ENCODE assay signal across 34 mouse cellular contexts in genomic region chr7:98495591-98495990, GRCm38 (mm10). TPM values are rescaled to one million over a fixed set of nuclear protein-coding genes. Genes with fewer than 3 reads are reported as not detected.
"Had no signal": no experiment of that assay in that cellular context is flagged by ENCODE, and none has a peak within 500 bp of the region (broad histone marks: within the 10 kb centered on the region; RNA-seq: fewer than 3 reads in every experiment).

No protein-coding gene starts in this region.

- H3K4me1 ChIP-seq: forebrain, embryonic 12.5 days; forebrain, embryonic 13.5 days; forebrain, embryonic 15.5 days had no signal

- H3K4me3 ChIP-seq: embryonic facial prominence, embryonic 10.5 days; embryonic facial prominence, embryonic 12.5 days; embryonic facial prominence, embryonic 13.5 days; embryonic facial prominence, embryonic 15.5 days; erythroblast, embryonic 14.5 days; forebrain, embryonic 10.5 days; forebrain, embryonic 12.5 days; forebrain, embryonic 13.5 days; forebrain, embryonic 15.5 days; heart, adult 2 months; heart, embryonic 10.5 days had no signal

- H3K27ac ChIP-seq: embryonic facial prominence, embryonic 10.5 days; embryonic facial prominence, embryonic 12.5 days; embryonic facial prominence, embryonic 13.5 days; embryonic facial prominence, embryonic 15.5 days; forebrain, embryonic 10.5 days; forebrain, embryonic 12.5 days; forebrain, embryonic 13.5 days; forebrain, embryonic 15.5 days; heart, adult 2 months; heart, embryonic 10.5 days had no signal

- DNase-seq: cerebellum, adult 2 months; cerebellum, adult 8-10 months; cerebellum, adult 9-10 months; cerebellum, adult 9-11 months; cerebellum, postnatal 10 days; cerebellum, postnatal 14 days; cerebellum, postnatal 25 days; cerebellum, postnatal 36 days; embryo, embryonic 11 days; forebrain, postnatal 0 days; gastrocnemius, postnatal 10 days; gastrocnemius, postnatal 14 days; gastrocnemius, postnatal 25 days; gastrocnemius, postnatal 36 days; heart, adult 18-20 months; heart, adult 2 months had no signal

RNA-seq across cellular contexts. Expression of gene Lrrc32, which starts 6.5 kb away (rescaled TPM):
- total RNA-seq: common myeloid progenitor, adult 5-6 weeks; granulocyte monocyte progenitor cell, adult 5-6 weeks had no signal

RNA-seq across cellular contexts. Expression of gene Gucy2d, which starts 55.4 kb away (rescaled TPM):
- total RNA-seq: common myeloid progenitor, adult 5-6 weeks; forebrain, postnatal 0 days; gastrocnemius, postnatal 10 days; granulocyte monocyte progenitor cell, adult 5-6 weeks had no signal
- polyA plus RNA-seq: cortical plate, adult 2 months; embryonic facial prominence, embryonic 10.5 days; embryonic facial prominence, embryonic 11.5 days; embryonic facial prominence, embryonic 13.5 days; embryonic facial prominence, embryonic 15.5 days; erythroblast, embryonic 14.5 days; forebrain, embryonic 10.5 days; forebrain, embryonic 11.5 days; forebrain, embryonic 12.5 days; forebrain, embryonic 13.5 days; forebrain, embryonic 15.5 days; forebrain, embryonic 16.5 days; forebrain, postnatal 0 days; frontal cortex, adult 2 months; gonadal fat pad, adult 2 months; heart, embryonic 10.5 days had no signal
